Mouse (Mus musculus) kidney, adult 10 weeks (tissue): ENCODE results near the gene Lhcgr. TPM values are rescaled to one million over a fixed set of nuclear protein-coding genes. Genes with fewer than 3 reads are reported as not detected.

Experiments
- polyA plus RNA-seq: library from polyadenylated mRNA; stranded (reverse); fragments of 350-450 nt; fragmentation: Illumina TruSeq; extraction: RNeasy Lipid Tissue Mini Kit (QIAGEN cat#74804); gene quantifications from one replicate; pipeline ENCODE4 v1.2.3, GENCODE M21; 2014; ENCODE audit warnings: low read depth, low replicate concordance

Gene Lhcgr
- 0.04 TPM for polyA plus RNA-seq

DNA sequence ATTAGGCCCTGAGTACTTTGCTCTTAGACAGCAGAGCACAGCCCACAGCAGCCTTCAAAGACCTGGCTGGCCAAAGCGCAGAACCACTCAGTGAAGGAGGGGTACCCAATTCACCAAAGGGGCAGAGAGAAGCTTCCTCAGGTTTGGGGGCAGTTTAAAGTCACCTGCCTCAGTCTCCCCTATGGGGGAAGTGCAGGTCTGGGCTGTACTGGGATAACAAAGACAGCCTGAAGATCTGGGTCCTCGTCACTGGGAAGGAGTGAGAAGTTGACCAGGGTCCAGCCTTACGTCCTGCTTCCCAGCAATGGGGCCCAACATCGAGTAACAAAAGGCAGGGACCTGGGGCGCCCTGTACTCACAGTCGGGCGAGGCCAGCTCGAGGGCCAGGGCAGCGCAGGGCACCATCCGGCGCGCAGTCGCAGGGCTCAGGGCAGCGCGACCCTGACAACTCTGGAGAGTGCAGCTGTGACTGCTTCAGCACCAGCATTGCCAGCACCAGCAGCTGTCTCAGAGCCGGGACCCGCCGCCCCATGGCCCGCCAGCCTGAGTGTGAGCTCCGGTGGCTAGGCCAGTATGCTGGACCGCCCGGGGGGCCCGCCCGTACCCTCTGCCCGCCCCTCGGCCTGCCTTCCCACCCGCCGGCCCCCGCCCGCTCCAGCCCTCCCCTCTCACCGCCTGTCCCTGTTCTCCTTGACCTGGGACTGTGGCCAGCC lies at the start of gene Lhcgr:
TSS of gene Lhcgr (minus strand) at position 551 of the 713 bp plus-strand sequence.

DNA sequence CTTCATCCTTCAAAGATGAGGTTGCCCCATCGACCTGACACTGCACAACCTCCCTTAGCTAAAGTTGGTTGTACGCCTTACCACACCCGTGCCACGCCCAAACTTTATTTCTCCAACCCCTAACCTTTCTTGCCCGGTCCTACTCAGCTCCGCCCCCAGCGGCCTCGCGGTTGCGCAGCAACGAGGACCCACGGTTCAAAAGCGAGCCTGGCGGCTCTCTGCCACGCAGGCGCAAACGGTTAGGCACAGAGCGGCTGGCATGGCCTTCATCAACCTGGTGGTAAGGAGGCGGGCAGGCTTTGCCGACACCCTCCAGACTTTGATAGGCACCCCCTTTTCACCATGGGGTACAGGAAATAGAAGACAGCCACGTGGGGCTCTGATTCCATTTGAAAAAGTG lies 123.3 kb downstream of the Lhcgr start, which contains the start of gene Gtf2a1l:
TSS of gene Gtf2a1l (plus strand) at position 209 of the 400 bp plus-strand sequence.

Other genes starting within 250 kb of the Lhcgr start
- 9.1 TPM for gene Ston1, start 194.3 kb downstream of the Lhcgr start, polyA plus RNA-seq
- not detected for gene Gtf2a1l, start 123.3 kb downstream of the Lhcgr start, polyA plus RNA-seq